Mouse (Mus musculus) midbrain, embryonic 11.5 days (tissue): Measurements from ENCODE around the gene Ano2. TPM values are rescaled to one million over a fixed set of nuclear protein-coding genes. Genes with fewer than 3 reads are reported as not detected.

Experiments
- ATAC-seq: fragments of 200-750 bp; cut with Nextera tagmentation; 2 replicates; pipeline ENCODE4 v1.8.0; 2017; ENCODE audit warnings: moderate TSS enrichment, moderate library complexity; ENCODE audit not compliant: low FRiP score
- DNase-seq: peaks from one replicate; pipeline ENCODE4 v3.0.0; 2015; ENCODE audit warnings: low spot score; ENCODE audit errors: missing footprints
- H3K27ac ChIP-seq: fragments of 300-500 bp; sonication (generic); 2 replicates; pipeline ENCODE4 v1.5.1; 2014; ENCODE audit warnings: low read depth, low read length
- H3K27me3 ChIP-seq: fragments of 300-500 bp; sonication (generic); 2 replicates; pipeline ENCODE4 v1.6.1; 2014; ENCODE audit warnings: mild to moderate bottlenecking, low read length, moderate library complexity, mixed read lengths; ENCODE audit not compliant: control insufficient read depth, insufficient read depth
- H3K36me3 ChIP-seq: fragments of 300-500 bp; sonication (generic); 2 replicates; pipeline ENCODE4 v1.6.1; 2014; ENCODE audit warnings: mild to moderate bottlenecking, low read length, moderate library complexity, mixed read lengths; ENCODE audit not compliant: control insufficient read depth, insufficient read depth
- H3K4me1 ChIP-seq: fragments of 300-500 bp; sonication (generic); 2 replicates; pipeline ENCODE4 v1.6.1; 2014; ENCODE audit warnings: low read length; ENCODE audit not compliant: control insufficient read depth, insufficient read depth
- H3K4me2 ChIP-seq: fragments of 300-500 bp; sonication (generic); 2 replicates; pipeline ENCODE4 v1.6.1; 2014; ENCODE audit warnings: mild to moderate bottlenecking, moderate library complexity
- H3K4me3 ChIP-seq: fragments of 300-500 bp; sonication (generic); 2 replicates; pipeline ENCODE4 v1.5.1; 2014; ENCODE audit warnings: low read depth, low read length
- H3K9ac ChIP-seq: fragments of 300-500 bp; sonication (generic); 2 replicates; pipeline ENCODE4 v1.6.1; 2014; ENCODE audit warnings: low read length
- H3K9me3 ChIP-seq: fragments of 300-500 bp; sonication (generic); 2 replicates; pipeline ENCODE4 v1.6.1; 2016; ENCODE audit warnings: low read length; ENCODE audit not compliant: control insufficient read depth
- WGBS: fragments of 180-500 bp; shearing (Covaris S2); extraction: QIAGEN DNeasy Blood & Tissue Kit; methylation state at CpG from one replicate; pipeline ENCODE4 v1.1.7; 2014; 5-methylcytosine and 5-hydroxymethylcytosine counted together
- polyA plus RNA-seq: library from polyadenylated mRNA; unstranded; fragments of >200 nt; fragmentation: Nextera tagmentation; extraction: Ambion mirVana; gene quantifications from 2 replicates; pipeline ENCODE4 v1.2.1, GENCODE M21; 2014

Gene Ano2
- polyA plus RNA-seq, 1 experiment from 2014 or later = 0.31 TPM

DNA sequence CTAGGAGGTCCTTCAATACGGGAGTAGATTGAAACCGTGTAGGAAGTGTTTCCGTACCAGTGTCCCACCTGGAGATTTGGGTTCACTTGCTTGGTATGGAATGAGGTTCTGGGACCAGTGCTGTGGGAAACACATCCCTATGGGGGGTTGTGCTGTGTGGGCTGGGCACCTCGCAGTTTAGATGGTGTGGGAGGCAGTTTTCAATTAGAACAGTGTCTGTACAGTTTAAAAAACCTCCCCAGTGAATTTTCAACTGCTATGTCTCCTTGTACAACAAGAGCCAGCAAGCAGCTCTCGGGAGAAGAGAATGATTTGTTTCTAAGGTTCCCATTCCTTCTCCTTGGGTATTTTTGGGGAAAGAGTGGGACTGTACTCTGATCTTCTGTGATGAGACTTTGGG, 86.1 kb downstream of the Ano2 start:
- 87% methylated on average over 5 of the region's 5 CpGs for WGBS
- no peak overlapping the region for H3K4me2 ChIP-seq
- no peaks in the 10 kb centered on the region for H3K9me3 ChIP-seq
- H3K36me3 ChIP-seq = no peaks in the 10 kb centered on the region
- H3K4me3 ChIP-seq = no peak overlapping the region
- H3K27ac ChIP-seq = no peak overlapping the region
- H3K4me1 ChIP-seq = no peaks in the 10 kb centered on the region
- ATAC-seq = no peak
- H3K27me3 ChIP-seq = no peaks in the 10 kb centered on the region
- DNase-seq = no peak
- no peak overlapping the region for H3K9ac ChIP-seq

DNA sequence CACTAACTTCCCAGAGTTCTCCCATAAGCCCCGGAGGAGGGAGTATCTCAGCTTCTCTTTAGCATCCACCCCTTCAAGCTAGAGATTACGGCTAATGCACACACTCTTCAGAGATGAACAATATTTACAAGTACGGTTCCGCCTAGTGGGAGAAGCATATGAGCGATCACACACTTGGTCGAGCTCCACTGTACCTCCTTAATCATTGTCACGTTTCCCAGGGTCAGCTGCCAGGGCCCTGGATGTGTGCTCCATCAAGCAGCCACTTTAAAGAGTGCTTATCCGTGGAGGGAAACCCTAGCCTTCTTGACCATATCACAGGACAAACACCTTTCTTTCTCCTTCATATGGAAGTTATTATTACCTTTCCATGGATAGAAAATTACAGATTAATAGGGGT, 112.7 kb downstream of the Ano2 start:
- 85% methylated on average over 8 of the region's 8 CpGs for WGBS
- no peak overlapping the region for H3K27ac ChIP-seq

GRCm38 (mm10) chr6:125803364-125804011, 113.3 kb downstream of the Ano2 start:
- Histone ChIP-seq H3K9me3 (no peaks in the 10 kb centered on the region), H3K4me2 (no peak overlapping the region), H3K36me3 (no peaks in the 10 kb centered on the region), H3K9ac (no peak overlapping the region), H3K27me3 (no peaks in the 10 kb centered on the region), H3K27ac (no peak overlapping the region), H3K4me1 (no peaks in the 10 kb centered on the region), H3K4me3 (no peak overlapping the region)
- DNase-seq (no peak), ATAC-seq (no peak)
- WGBS = 53% methylated on average over 20 of the region's 20 CpGs

More for the DNA sequence above, 112.7 kb downstream of the Ano2 start:
- ATAC-seq = no peak
- Histone ChIP-seq H3K4me2 (no peak overlapping the region), H3K36me3 (no peaks in the 10 kb centered on the region), H3K4me3 (no peak overlapping the region), H3K4me1 (no peaks in the 10 kb centered on the region), H3K27me3 (no peaks in the 10 kb centered on the region), H3K9me3 (no peaks in the 10 kb centered on the region), H3K9ac (no peak overlapping the region)
- no peak for DNase-seq

GRCm38 (mm10) chr6:125808996-125809649, 118.9 kb downstream of the Ano2 start:
- Histone ChIP-seq H3K4me2 (no peak overlapping the region), H3K9me3 (no peaks in the 10 kb centered on the region), H3K4me1 (no peaks in the 10 kb centered on the region), H3K27me3 (no peaks in the 10 kb centered on the region), H3K9ac (no peak overlapping the region), H3K4me3 (no peak overlapping the region), H3K27ac (no peak overlapping the region), H3K36me3 (no peaks in the 10 kb centered on the region)
- ATAC-seq = no peak
- no peak for DNase-seq
- 76% methylated on average over 9 of the region's 9 CpGs for WGBS

- no peak overlapping the region for H3K4me2 ChIP-seq
- no peak overlapping the region for H3K9ac ChIP-seq
- DNase-seq (no peak), ATAC-seq (no peak)
- no peaks in the 10 kb centered on the region for H3K27me3 ChIP-seq
- H3K27ac ChIP-seq = no peak overlapping the region
- no peaks in the 10 kb centered on the region for H3K36me3 ChIP-seq
- H3K4me3 ChIP-seq = no peak overlapping the region
- no peaks in the 10 kb centered on the region for H3K9me3 ChIP-seq
- 54% methylated on average over 2 of the region's 2 CpGs for WGBS
- H3K4me1 ChIP-seq = no peaks in the 10 kb centered on the region
These were observed 121.2 kb downstream of the Ano2 start for GRCm38 (mm10) chr6:125811395-125811794.

DNA sequence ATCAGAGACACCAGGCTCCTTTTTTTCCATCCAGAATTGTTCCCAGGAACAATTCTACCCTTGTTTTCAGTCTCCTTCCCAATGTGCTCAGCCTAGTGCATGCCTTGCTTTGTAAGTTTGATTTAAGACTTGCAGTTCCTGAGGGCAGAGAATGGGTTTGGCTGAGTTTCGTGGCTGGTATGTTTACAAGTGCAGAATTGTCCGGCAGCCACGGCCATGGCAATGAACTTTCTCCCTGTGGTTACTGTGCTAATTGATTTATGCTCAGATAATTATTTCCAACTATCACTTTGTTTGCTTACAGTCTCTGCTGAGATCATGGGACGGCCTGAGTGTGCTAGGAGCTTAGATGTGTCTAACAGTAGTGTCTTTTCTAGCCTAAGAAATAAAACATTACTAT, 147.9 kb downstream of the Ano2 start:
- WGBS = 87% methylated on average over 4 of the region's 4 CpGs
- no peak for ATAC-seq
- H3K4me3 ChIP-seq = no peak overlapping the region

GRCm38 (mm10) chr6:125841284-125841683, 151.1 kb downstream of the Ano2 start:
- Histone ChIP-seq H3K4me3 (no peak overlapping the region), H3K27me3 (no peaks in the 10 kb centered on the region), H3K9me3 (no peaks in the 10 kb centered on the region), H3K4me2 (no peak overlapping the region), H3K36me3 (no peaks in the 10 kb centered on the region), H3K27ac (no peak overlapping the region), H3K4me1 (no peaks in the 10 kb centered on the region), H3K9ac (no peak overlapping the region)
- ATAC-seq (no peak), DNase-seq (no peak)
- WGBS = 88% methylated on average over 3 of the region's 3 CpGs

More for the DNA sequence above, 147.9 kb downstream of the Ano2 start:
- no peak for DNase-seq
- Histone ChIP-seq H3K27ac (no peak overlapping the region), H3K9me3 (no peaks in the 10 kb centered on the region), H3K9ac (no peak overlapping the region), H3K4me2 (no peak overlapping the region), H3K36me3 (no peaks in the 10 kb centered on the region), H3K27me3 (no peaks in the 10 kb centered on the region), H3K4me1 (no peaks in the 10 kb centered on the region)

DNA sequence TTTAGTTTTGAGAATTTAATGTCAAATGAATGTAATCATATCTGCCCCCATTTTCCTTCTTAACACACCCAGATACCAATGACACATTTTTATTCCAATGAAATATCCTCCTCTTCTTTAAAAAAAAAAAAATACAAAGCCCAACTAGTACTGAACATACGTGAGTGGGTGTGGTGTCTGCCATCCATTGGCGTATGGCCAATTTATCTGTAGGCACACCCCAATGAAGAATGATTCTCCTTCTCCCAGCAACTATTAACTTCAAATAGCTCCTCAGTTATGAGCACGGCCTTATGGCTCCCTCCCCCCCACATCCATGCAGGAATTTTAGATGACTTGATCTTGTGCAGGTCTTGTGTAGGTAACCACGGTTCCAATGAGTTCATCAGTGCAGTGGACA, 161.0 kb downstream of the Ano2 start:
- no peaks in the 10 kb centered on the region for H3K27me3 ChIP-seq
- 89% methylated on average over 4 of the region's 4 CpGs for WGBS
- no peak overlapping the region for H3K4me2 ChIP-seq
- H3K9ac ChIP-seq = no peak overlapping the region
- no peak overlapping the region for H3K27ac ChIP-seq
- H3K36me3 ChIP-seq = no peaks in the 10 kb centered on the region
- no peaks in the 10 kb centered on the region for H3K9me3 ChIP-seq
- H3K4me1 ChIP-seq = no peaks in the 10 kb centered on the region
- ATAC-seq (no peak), DNase-seq (no peak)
- no peak overlapping the region for H3K4me3 ChIP-seq

DNA sequence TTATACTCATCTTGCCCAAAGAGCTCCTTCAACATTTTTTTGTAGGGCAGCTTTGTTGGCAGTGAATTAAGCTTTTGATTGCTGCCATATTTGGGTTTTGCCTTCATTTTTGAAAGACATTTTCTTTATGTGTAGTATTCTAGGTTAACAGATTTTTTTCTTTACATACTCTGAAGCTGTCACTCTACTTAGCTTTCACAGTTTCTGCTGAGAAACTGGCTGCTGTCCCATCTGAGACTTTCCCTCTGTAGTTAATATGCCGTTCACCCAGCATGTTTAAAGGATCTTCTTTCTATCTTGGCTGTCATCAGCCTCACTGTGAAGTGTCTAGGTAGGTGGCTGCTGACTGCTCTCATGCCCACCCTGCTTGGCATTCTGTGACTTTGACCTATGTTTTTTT, 168.1 kb downstream of the Ano2 start:
- no peak overlapping the region for H3K27ac ChIP-seq
- DNase-seq = no peak
- 85% methylated on average over 1 of the region's 1 CpGs for WGBS
- H3K9ac ChIP-seq = no peak overlapping the region
- no peaks in the 10 kb centered on the region for H3K4me1 ChIP-seq
- H3K27me3 ChIP-seq = no peaks in the 10 kb centered on the region
- ATAC-seq = no peak
- H3K9me3 ChIP-seq = no peaks in the 10 kb centered on the region
- no peak overlapping the region for H3K4me2 ChIP-seq
- H3K4me3 ChIP-seq = no peak overlapping the region
- H3K36me3 ChIP-seq = no peaks in the 10 kb centered on the region
